Mouse (Mus musculus) small intestine, adult 2 months (tissue): ENCODE data around the gene Zbtb34. TPM values are rescaled to one million over a fixed set of nuclear protein-coding genes. Genes with fewer than 3 reads are reported as not detected.

Experiments
- H3K27ac ChIP-seq: fragments of 200-500 bp; 2 replicates; pipeline ENCODE4 v1.5.1; 2012; ENCODE audit warnings: low read depth, low read length, control low read depth, inconsistent platforms; ENCODE audit not compliant: insufficient read depth
- H3K27me3 ChIP-seq: fragments of 200-500 bp; 2 replicates; pipeline ENCODE4 v1.6.1; 2012; ENCODE audit warnings: mild to moderate bottlenecking, moderate library complexity, low read length, inconsistent platforms; ENCODE audit not compliant: control insufficient read depth, insufficient read depth
- H3K36me3 ChIP-seq: fragments of 200-500 bp; 2 replicates; pipeline ENCODE4 v1.6.1; 2012; ENCODE audit warnings: mild to moderate bottlenecking, low read length, control low read depth, inconsistent platforms; ENCODE audit not compliant: control insufficient read depth, insufficient read depth
- H3K4me1 ChIP-seq: fragments of 200-500 bp; 2 replicates; pipeline ENCODE4 v1.6.1; 2012; ENCODE audit warnings: low read length, inconsistent platforms, mixed read lengths; ENCODE audit not compliant: control insufficient read depth, insufficient read depth, insufficient read length
- H3K4me3 ChIP-seq: fragments of 200-500 bp; 2 replicates; pipeline ENCODE4 v1.5.1; 2012; ENCODE audit warnings: low read depth, mild to moderate bottlenecking, control low read depth, inconsistent platforms, low read length, moderate library complexity
- CTCF ChIP-seq: fragments of 200-500 bp; IDR thresholded peaks from 2 replicates; pipeline ENCODE4 v1.5.1; 2012; ENCODE audit warnings: low read depth, mild to moderate bottlenecking, control low read depth, inconsistent platforms, low read length, moderate library complexity, mixed read lengths; ENCODE audit not compliant: insufficient replicate concordance, insufficient read length; ENCODE audit errors: extremely low read depth
- POLR2A ChIP-seq: fragments of 200-500 bp; IDR thresholded peaks from 2 replicates; pipeline ENCODE4 v1.6.1; 2012; ENCODE audit warnings: low read depth, mild to moderate bottlenecking, control low read depth, inconsistent platforms, low read length, moderate library complexity
- WGBS: fragments of 180-500 bp; shearing (Covaris S2); methylation state at CpG from one replicate; pipeline ENCODE4 v1.1.7; 2018; 5-methylcytosine and 5-hydroxymethylcytosine counted together
- polyA plus RNA-seq: library from polyadenylated mRNA; depleted of rRNA; stranded (reverse); fragments of >200 nt; gene quantifications from 2 replicates; pipeline ENCODE4 v1.2.3, GENCODE M21; 2012; rRNA removed

Gene Zbtb34
- polyA plus RNA-seq: 3.6 and 4.2 TPM in 2 replicates

- peak; percentile 98 for TF ChIP-seq CTCF
- TF ChIP-seq POLR2A: peak; percentile 71; the same call in 1 of the 2 replicates
- Histone ChIP-seq H3K27ac (peak within 1 kb of the TSS; percentile 65), H3K4me1 (peaks cover 2% of the 10 kb centered on the region), H3K36me3 (no peaks in the 10 kb centered on the region), H3K4me3 (peak within 1 kb of the TSS; percentile 98), H3K27me3 (no peaks in the 10 kb centered on the region)
- WGBS: 2% methylated on average over 93 of the region's 102 CpGs
These were observed at the start of gene Zbtb34 for GRCm38 (mm10) chr2:33430771-33431699. TSS of gene Zbtb34 (minus strand) at chr2:33431324.

DNA sequence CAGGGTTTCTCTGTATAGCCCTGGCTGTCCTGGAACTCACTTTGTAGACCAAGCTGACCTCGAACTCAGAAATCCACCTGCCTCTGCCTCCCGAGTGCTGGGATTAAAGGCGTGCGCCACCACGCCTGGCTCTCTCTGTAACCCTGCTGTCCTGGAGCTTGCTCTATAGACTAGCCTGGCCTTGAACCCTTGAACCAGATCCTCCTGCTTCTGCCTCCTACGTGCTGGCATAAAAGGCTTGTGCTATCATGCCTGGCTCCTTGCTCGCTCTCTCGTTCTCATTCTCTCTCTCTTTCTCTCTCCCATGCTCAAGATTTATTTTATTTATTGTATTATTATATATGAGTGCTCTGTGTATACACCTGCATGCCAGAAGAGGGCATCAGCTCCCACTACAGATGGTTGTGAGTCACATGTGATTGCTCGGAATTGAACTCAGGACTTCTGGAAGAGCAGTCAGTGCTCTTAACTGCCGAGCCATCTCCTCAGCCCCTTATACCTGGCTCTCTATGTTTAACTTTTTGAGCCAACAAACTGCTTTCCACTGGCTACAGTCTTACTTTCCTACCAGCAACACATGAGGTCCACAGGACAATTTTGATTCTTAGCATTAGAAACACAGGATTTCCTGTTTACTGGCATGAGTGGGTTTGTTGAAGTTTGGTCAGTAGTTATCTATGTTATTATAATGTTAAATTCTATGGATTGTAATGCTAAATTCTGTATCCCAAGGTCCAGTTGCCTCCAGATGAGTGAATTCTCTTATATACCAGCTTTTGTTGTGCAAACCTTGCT, 47.0 kb upstream of the Zbtb34 start:
- 75% methylated on average over 10 of the region's 10 CpGs for WGBS
- Histone ChIP-seq H3K4me1 (no peaks in the 10 kb centered on the region), H3K27me3 (peaks cover 3% of the 10 kb centered on the region; the same call in 1 of the 2 replicates), H3K36me3 (no peaks in the 10 kb centered on the region), H3K27ac (no peak overlapping the region), H3K4me3 (no peak overlapping the region)
- TF ChIP-seq POLR2A: no peak
- TF ChIP-seq CTCF: no peak

- H3K27me3 ChIP-seq: peaks cover 3% of the 10 kb centered on the region; the same call in 1 of the 2 replicates
- H3K36me3 ChIP-seq: no peaks in the 10 kb centered on the region
- H3K4me3 ChIP-seq: no peak overlapping the region
- TF ChIP-seq POLR2A (no peak), CTCF (no peak)
- no peak overlapping the region for H3K27ac ChIP-seq
- no peaks in the 10 kb centered on the region for H3K4me1 ChIP-seq
These were observed 44.8 kb upstream of the Zbtb34 start for GRCm38 (mm10) chr2:33475961-33476360.

GRCm38 (mm10) chr2:33468466-33469097, 37.5 kb upstream of the Zbtb34 start, which contains the start of gene Zbtb43:
TSS of gene Zbtb43 (minus strand) at chr2:33468559.
- H3K36me3 ChIP-seq: peaks cover 10% of the 10 kb centered on the region
- TF ChIP-seq CTCF (no peak), POLR2A (peak; percentile 81)
- peaks cover 9% of the 10 kb centered on the region; the same call in 1 of the 2 replicates for H3K4me1 ChIP-seq
- 4% methylated on average over 36 of the region's 36 CpGs for WGBS
- H3K27ac ChIP-seq: peak within 1 kb of the TSS; percentile 88
- no peaks in the 10 kb centered on the region for H3K27me3 ChIP-seq
- peak within 1 kb of the TSS; percentile 87 for H3K4me3 ChIP-seq

GRCm38 (mm10) chr2:33467546-33468465, 36.7 kb upstream of the Zbtb34 start:
- TF ChIP-seq POLR2A (no peak), CTCF (no peak)
- Histone ChIP-seq H3K36me3 (peaks cover 12% of the 10 kb centered on the region), H3K4me1 (peaks cover 9% of the 10 kb centered on the region; the same call in 1 of the 2 replicates), H3K27ac (peak overlapping the region; percentile 88), H3K27me3 (no peaks in the 10 kb centered on the region), H3K4me3 (peak overlapping the region; percentile 87)
- 2% methylated on average over 57 of the region's 57 CpGs for WGBS

- no peak for TF ChIP-seq CTCF
- TF ChIP-seq POLR2A: no peak
- Histone ChIP-seq H3K4me3 (no peak overlapping the region), H3K4me1 (peaks cover 11% of the 10 kb centered on the region; the same call in 1 of the 2 replicates), H3K36me3 (peaks cover 27% of the 10 kb centered on the region), H3K27ac (no peak overlapping the region), H3K27me3 (no peaks in the 10 kb centered on the region)
- WGBS: 73% methylated on average over 4 of the region's 4 CpGs
These were observed 34.8 kb upstream of the Zbtb34 start for GRCm38 (mm10) chr2:33465966-33466365.
